Mouse (Mus musculus) frontal cortex, adult 2 months (tissue): ENCODE measurements around the gene Hhat. TPM values are rescaled to one million over a fixed set of nuclear protein-coding genes. Genes with fewer than 3 reads are reported as not detected.
A peak's percentile ranks its signal among the peaks of the same experiment; 100 is the strongest.

Experiments used
- DNase-seq, 2 experiments: peaks; one replicate each; pipeline ENCODE4 v3.0.0; 2022; ENCODE audit warnings: low spot score in 1 of 2; ENCODE audit errors: extremely low spot score in 1 of 2
- polyA plus RNA-seq: library from polyadenylated mRNA; depleted of rRNA; stranded (reverse); fragments of >200 nt; gene quantifications from 2 replicates; pipeline ENCODE4 v1.2.3, GENCODE M21; 2012; rRNA removed

The Hhat gene
- polyA plus RNA-seq: 1.6 and 1.7 TPM in 2 replicates

DNA sequence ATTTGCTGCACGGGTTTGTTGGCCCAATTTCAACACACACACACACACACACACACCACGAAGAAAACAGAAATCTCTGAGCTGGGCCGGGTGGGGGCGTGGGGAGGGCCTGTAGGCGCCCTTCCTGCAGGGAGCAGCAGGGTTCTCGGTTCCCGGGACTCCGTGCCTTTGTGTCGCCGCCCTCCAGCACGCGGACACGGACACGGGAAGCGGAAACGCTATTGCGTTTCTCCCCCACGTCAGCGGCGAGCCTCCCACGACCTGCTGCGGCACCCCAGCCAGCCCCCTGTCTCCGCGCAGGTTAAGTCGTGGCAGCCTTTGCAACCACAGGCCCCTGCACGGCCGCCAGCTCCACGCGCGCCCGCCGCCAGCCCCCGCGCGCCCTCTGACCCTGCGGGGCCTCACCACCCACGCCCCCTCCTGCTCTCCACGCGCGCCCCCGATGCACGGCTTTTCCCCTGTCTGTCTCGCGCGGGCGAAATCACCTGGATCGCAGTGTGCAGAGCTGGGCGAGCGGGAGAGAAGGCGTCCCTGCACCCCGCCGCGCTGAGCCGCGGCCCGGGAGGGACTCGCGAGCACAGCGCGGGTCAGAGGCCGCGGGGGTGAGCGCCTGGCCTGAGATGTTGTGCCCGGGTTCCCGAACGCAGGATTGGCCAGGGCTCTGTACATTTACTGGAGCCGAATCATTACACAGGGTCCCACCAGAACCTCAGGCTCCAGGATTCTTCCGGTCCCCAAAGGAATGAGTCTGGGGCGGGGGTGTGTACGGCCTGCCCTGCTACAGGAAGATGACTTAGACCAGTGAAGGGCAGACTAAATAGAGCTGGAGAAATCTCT is at the start of gene Hhat:
Gene Hhat, minus strand, starts transcription at position 729 of the 837 bp plus-strand sequence.
- DNase-seq: peak in 1 of 2 experiments; percentile 73

DNA sequence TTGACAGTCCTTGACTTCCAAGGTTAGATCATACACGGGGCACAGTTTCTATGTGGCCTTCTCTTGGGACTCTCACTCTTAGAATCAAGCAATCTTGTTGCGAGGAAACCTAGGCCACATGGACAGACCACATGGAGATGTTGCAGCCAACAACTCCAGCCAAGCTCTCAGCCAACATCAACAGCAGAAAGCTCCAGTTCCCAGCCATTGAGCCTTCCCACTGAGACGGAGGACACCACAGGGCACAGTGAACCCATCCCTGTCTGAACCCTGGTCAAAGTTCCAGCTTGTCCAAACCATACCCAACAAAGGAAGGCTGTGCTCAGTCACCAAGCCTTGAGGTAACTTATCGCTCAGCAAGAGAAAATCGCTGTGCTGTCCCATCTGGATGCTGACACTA is 47.3 kb upstream of the Hhat start:
- no peak for DNase-seq

DNA sequence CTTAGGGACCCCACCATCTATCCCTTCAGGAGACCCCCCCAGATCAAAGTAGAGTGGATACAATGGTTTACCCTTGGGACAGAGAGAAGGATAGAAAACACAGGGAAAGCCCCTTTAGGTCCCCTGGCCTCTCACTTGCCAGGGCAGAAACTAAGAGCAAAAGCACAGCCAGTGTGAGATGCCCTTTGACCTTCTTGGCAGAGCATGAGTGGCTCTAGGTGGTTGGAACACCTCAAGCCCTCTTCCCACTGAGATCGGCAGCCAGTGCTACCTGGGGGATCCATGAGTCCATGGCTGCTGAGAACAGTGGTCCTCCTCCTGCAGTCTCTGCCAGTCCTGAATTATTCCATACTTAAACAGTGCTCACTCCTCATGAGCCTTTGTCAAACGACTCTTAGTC is 44.8 kb upstream of the Hhat start:
- no peak for DNase-seq

DNA sequence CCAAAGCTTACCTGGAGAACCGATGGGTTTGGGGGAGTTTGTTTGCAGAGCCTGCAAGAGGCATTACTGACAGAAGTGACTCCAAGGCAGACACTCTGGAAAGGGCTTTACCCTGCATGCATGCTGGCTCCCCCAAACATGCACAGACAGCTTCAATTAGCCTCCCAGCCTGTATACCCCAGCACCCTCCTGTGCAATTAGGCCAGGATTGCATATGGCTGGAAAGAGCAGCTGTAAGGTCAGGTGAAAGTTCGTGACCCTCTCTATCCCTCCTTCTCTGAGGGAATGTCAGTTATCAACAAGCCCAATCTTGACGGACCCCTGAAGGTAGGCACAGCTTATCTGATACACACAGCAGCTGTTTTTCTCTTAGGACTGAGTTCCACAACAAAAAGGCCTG is 43.7 kb upstream of the Hhat start:
- DNase-seq: no peak

DNA sequence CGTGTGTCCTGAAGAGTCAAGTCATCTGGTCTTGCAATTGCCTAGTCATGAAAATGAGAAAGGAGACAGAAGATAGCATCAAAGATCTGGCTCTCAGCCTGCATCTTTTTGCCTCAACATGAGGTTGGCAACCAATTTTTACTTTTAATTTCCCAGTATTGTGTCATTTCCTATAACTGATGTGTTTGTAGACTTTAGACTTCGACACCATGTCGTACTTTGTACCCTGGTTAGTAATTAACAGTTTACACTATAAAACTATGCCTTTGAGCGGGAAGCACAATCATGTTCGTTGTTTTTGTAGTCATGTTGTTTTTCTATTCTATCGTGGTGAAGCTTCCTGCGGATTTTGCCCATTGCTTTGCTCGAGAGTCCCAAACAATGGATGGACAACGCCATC is 41.7 kb upstream of the Hhat start:
- DNase-seq: no peak

DNA sequence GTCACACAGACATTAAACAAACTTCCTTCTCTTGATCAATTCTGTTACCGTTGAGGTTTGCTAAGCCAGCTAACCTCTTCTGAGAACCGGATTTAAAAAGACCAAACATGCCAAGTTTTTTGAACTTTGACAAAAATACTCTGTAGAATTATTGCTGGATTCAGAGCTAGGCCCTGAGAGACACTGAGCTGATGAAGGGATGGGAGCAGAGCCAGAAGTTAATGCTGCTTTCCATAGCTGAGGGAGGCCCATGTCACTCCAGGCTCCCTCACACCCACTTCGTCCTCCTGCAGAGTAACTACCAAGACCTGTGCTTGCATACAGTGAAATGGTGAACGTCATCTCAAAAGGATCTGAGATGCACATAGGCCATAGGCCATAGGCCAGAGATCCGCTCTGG is 41.3 kb upstream of the Hhat start:
- no peak for DNase-seq

DNA sequence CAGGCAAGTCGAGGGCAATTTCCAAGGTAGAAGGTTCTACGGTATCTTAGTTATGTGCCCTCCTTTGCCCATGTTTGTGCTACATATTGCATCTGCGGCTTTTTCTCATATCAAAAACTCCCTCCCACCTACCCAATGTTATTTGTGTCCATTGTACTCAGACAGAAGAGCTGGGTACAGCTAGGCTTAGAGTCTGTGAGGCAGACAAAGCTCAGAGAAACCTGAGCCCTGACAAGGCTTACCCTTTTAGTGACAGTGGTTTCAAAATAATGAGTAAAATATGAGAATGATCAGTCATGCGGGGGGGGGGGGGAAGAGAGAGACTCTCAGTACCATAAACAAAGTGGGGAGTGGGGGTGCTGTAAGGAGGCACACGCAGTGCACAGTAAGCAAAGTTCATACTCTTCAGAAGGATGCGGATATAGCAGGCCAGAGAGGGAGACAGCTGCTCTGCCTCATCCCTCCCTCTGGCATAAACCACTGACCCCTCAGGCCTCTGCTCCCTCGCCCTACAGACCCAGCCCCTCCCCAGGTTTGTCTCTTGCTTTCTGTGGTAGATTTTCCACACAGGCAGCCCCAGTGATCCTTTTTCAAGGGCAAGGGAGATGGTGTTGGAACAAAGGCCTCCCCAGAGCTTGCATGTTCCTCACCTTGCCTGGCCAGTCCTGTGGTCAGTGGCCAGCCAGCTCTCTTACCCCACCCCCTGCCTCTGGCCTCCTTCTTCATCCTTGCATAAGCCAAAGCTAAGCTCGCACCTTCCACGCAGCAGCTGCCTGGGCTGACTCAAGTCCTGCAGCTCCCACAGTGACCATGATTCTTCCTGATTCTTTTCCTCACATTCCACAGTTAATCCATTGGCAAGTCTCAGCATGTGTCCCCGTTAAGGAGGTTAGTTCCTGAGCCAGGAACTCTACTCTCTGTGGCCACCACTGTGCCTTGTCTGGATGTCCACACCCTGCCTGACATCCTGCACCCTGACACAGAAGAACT is 35.4 kb upstream of the Hhat start:
- DNase-seq: peak; percentile 15 to 61

DNA sequence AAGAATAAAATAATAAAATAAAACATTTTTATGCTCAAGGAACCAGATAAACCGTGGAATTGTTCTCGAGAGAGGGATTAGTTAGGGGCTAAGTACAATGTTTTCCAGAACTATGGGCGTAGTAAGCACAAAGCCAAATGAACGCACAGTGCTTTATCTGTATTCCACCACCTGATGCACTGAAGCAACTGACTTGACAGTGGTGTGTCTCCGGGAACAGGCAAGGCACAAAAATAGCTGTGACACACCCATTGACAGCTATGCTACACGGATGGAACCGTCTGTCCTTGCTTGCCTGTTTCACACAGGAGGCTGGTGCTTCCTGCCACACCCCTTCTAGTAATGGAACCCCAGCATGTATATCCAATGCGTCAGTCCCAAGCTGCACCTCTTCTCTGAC is 29.3 kb upstream of the Hhat start:
- DNase-seq: no peak

DNA sequence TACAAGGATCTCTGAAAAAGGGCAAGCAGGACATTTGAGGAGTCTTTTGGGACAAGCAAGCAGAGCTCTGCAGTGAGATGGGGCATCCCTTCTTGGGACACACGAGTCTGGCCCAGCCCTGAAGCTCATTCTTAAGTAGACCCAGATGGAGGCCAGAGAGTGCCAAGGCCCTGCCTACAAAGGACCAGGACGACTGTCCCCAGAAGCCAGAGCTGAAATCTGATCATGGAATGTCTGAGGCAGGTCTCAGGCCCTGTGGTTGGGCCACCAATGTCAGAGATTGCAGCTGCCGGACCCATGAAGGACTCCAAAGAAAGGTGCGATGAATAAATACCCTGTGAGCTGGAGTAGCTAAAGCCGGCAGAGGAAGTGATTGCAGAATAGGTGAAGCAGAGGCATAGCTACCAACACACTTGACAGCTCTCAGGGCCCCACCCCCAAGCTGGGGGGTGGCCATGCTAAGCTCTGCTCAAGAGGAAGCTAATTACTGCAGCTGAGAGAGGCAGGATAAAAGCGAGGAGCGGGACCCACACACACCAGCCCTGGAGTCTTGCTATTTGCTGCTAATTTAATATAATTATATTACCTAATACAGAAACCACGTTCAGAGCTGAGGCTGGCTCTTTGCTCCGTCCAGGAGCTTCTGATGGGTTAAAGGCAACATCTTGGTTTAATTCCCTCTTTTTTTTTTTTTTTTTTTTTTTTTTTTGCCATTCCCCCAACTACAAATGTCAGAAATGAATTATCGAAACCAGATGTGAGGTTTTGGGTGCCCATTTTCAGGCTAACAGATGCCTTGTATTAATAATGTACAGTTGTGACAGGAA is 28.4 kb upstream of the Hhat start:
- DNase-seq: peak in 1 of 2 experiments; percentile 30

DNA sequence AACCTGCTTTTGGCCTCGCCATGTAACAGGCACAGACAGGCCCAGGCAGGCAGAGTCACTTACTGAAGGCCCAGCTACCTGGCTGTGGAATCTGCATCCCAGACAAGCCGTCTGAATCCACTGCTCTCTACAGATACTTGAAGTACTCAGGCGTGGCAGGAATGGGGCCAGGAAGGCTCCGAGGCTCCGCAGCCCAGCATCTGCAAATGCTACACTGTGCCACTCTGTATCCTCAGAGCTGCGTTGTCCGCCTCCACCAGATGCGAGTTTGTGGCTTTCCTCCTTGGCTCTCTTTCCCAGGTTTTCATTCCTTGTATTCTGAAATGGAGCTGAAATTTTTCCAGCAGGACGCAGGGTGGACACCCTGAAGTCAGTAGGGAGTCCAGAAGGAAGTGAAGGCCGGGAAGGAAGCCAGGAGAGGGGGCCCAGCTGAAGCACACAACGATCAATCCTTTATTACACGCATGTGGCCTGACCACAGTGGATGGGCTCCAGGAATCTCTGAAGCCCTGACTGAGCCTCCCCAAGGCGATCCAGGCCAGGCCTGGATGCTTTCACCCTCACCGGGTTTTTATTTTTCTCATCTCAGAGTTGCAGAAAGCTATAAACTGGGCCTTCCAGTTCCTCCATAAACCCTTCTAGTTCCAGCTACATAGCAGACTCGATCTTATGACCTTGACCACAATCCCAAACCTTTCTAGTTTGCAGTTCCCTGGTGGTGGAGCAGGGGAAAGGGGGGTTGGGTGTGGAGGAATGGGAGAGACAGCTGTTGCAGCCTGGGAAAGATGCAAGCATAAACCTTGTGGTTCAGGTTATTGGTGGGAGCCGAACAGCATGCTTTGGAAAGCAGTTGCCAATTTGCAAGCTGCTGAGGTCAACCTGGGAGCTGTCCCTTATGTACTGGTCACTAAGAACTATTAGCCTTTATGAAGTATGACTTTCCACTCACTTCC is 27.5 kb upstream of the Hhat start:
- no peak for DNase-seq

DNA sequence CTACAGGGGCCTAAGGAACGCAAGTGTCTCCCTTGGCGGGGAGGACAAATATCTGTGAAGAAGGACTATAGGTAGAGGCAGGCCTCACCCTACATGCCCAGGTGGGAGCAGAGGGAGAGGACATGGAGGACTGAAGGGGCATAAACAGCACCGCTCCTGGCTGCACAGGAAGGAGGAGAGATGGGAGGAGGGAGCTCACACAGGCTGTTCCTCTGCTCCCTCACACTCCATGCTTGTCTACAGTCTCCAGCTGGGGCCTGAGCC is 25.9 kb upstream of the Hhat start:
- DNase-seq: no peak

DNA sequence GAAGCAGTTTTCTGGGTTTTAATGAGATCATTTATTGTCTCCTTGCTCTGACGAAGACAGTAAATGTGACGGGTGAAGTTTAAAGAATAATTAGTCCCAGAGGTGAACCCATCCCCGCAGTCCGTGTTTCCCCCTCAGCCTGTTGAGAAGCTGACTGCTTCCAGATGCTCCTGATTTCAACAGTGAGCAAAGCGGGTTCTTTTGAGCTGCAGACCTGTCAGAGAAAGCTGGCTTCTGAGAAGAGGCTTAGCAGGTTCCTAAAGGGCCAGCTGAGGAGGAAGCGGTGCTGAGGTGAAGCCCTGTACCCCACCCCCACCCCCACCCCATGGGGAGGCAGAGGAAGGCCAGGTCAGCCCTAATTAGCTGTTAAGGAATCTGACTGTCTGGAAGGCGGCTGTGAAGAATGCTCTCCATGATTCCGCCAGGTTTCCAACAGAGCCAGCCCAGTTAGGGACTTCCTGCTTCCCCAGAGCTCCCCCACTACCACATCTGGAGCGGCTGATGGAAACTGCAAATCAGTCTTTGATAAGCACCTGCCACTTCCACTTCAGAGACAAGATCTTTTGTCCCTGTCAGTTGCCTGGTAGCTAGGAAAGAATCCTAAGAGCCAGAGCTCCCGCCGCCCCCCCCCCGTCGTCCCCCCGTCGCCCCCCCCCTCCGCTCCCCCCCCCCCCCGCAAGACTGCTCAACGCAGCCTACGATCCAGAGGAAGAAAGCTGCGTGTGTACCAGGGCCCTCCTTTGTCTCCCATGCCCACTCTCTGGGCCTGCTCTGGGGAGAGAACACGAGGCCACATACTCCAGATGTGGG is 25.4 kb upstream of the Hhat start:
- DNase-seq: no peak

DNA sequence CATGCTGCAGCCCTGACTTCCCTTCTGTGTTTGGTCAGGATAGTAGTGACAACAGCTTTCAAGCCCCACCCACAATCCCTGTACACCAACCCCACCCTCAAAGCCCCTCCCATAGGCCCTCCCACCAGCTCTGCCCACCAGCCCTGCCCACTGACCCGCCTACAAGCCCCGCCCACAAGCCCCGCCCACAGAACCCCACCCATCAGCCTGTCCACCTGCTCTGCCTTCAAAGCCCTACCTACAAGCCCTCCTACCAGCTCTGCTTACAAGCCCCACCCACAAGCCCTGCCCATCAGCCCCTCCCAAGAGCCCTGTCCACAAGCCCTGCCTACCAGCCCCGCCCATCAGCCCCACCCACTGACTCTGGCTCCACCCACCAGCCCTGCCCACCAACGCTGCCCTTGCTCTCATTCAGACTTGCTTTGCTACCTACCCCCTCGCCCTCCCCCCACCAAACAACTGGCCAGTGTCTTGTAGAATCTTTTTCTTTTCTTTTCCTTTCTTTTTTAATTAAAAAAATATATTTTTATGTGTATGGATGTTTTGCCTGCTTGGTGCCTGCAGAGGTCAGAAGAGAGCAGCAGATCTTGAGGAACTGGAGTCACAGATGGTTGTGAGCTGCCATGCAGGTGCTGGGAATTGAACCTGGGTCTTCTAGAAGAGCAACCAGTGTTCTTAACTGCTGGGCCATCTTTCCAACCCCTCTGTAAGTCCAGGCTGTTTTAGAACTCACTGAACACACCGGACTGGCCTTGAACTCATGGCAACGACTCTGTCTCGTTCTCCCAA is 24.1 kb upstream of the Hhat start:
- DNase-seq: no peak

DNA sequence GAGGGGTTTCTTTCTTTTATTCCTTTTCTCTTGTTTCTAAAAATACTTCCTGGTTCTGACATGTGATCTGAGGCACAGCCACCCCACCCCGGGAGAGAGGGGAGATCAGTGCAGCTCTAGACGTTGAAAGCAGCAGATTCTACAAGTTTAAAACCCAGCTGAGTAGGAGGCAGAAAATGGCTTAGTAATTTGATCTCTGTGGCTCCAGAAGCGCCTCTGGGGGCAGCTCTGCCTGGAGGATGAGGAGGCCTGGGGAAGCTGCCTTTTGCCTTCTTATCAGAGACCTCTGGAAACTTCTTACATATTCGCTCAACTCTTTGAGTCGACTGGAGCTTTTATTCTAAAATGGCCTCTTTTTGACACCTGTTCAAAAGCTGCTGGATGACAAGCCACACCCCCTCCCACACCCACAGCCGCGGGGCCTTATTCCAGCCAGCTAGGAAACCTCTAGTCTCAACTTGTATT is 20.9 kb upstream of the Hhat start:
- no peak for DNase-seq

DNA sequence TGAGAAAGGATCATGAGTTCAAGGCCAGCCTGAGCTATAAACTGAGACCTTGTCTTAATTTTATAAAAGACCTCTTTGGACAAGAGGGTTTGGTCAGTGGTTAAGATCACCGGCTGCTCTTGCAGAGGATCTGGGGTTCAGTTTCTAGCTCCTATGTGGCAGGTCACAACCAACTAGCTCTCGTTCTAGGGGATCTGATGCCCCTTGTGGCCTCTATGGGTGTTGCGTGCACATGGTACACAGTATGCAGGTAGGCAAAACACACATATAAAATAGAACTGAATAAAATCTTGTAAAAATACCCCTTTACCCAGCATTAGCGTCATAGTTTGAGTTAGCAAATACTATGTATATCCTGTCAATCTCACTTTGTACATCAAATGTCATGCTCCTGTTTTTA is 19.4 kb upstream of the Hhat start:
- no peak for DNase-seq

DNA sequence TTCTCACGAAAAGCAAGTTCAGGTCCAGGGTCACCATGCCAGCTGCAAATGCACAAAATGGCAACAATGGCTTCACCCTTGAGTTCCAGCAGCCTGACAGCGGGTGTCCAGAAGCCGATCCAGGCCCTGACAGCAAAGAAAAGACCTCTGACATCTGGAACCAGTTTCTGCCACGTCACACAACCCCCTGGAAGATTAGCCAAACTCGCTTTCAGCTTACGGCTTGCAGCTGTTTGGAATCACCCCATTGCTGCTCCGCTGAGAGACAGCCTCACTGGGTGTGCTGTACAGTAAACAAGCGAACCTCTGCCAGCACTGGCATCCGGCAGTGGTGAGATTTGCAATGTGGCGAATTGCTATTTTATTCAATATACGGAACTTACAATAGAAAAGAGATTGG is 18.8 kb upstream of the Hhat start:
- DNase-seq: no peak

DNA sequence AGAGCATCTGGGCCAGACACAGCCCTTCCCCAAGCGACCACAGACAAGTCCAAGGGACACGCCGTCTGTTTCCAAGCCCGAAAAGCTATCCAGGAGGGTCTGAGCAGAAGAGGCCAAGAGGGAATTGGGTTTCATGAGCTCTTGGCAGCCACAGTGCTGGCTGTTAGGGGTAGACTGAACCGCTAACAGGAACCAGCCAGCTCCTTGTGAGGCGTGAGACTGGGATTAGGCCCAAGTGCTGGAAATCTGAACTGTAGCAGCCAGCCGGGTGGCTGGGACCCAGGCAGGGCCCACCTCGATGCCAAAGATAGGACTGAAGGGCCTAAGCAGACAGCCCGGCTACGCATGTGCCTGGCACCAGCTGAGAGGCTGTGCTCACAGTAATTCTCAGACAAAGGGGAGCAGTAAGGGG is 18.1 kb upstream of the Hhat start:
- DNase-seq: peak in 1 of 2 experiments; percentile 40

DNA sequence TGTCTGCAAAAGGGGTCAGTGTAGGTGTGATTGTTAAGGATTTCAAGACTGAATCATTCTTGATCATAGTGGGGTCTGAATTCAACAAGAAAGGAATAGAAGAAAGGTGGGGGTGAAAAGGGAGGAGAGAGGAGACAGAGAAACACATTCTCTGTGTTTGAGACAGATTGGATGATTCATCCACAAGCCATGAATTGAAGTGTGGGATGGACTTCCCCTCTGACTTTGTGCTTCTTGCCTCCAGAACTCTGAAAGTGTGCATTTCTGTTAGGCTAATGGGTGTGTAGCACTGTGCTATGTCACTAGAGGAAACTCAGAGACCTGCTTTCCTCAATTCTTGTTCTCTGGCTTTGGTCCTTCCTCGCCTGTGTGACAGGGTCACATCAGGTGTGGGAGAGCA is 15.2 kb upstream of the Hhat start:
- peak in 1 of 2 experiments; percentile 39 for DNase-seq
